Mouse (Mus musculus) frontal cortex, postnatal 36 days (tissue): ENCODE data around the gene Kdm7a.
A peak's percentile ranks its signal among the peaks of the same experiment; 100 is the strongest.

ENCODE experiments used
- DNase-seq, 2 experiments: peaks; one replicate each; pipeline ENCODE4 v3.0.0; 2022; ENCODE audit warnings: low spot score in 2 of 2

Gene Kdm7a

GRCm38 (mm10) chr6:39205650-39206580 lies 674 bp downstream of the Kdm7a start:
- peak in 1 of 2 experiments; percentile 24 for DNase-seq

GRCm38 (mm10) chr6:39205064-39205649 lies 1.4 kb downstream of the Kdm7a start:
- peak; percentile 48 to 54 for DNase-seq

GRCm38 (mm10) chr6:39204444-39204843 lies 2.1 kb downstream of the Kdm7a start:
- DNase-seq = no peak

- DNase-seq = no peak
These were observed 3.4 kb downstream of the Kdm7a start for GRCm38 (mm10) chr6:39203236-39203635.

GRCm38 (mm10) chr6:39193006-39193405 lies 13.6 kb downstream of the Kdm7a start:
- DNase-seq = no peak

- DNase-seq = no peak
These were observed 15.1 kb downstream of the Kdm7a start for GRCm38 (mm10) chr6:39191518-39191917.

- no peak for DNase-seq
These were observed 19.4 kb downstream of the Kdm7a start for GRCm38 (mm10) chr6:39187227-39187626.

- DNase-seq = no peak
These were observed 37.5 kb downstream of the Kdm7a start for GRCm38 (mm10) chr6:39169089-39169488.

GRCm38 (mm10) chr6:39164891-39165290 lies 41.7 kb downstream of the Kdm7a start:
- DNase-seq = no peak

- no peak for DNase-seq
These were observed 44.6 kb downstream of the Kdm7a start for GRCm38 (mm10) chr6:39161975-39162374.

- peak in 1 of 2 experiments; percentile 13 for DNase-seq
These were observed 60.5 kb downstream of the Kdm7a start for GRCm38 (mm10) chr6:39146041-39146440.

- DNase-seq = no peak
These were observed 74.0 kb downstream of the Kdm7a start for GRCm38 (mm10) chr6:39132556-39132955.

GRCm38 (mm10) chr6:39131480-39131879 lies 75.1 kb downstream of the Kdm7a start:
- DNase-seq = no peak

GRCm38 (mm10) chr6:39124719-39125118 lies 81.9 kb downstream of the Kdm7a start:
- DNase-seq = no peak

- DNase-seq = no peak
These were observed 85.9 kb downstream of the Kdm7a start for GRCm38 (mm10) chr6:39120685-39121084.

- DNase-seq = no peak
These were observed 88.1 kb downstream of the Kdm7a start for GRCm38 (mm10) chr6:39118456-39118881.

- DNase-seq = peak; percentile 28 to 39
These were observed 88.8 kb downstream of the Kdm7a start, which contains the start of gene Parp12 for GRCm38 (mm10) chr6:39117584-39118455. TSS of gene Parp12 (minus strand) at chr6:39118349.

- DNase-seq = no peak
These were observed 91.2 kb downstream of the Kdm7a start for GRCm38 (mm10) chr6:39115438-39115837.

- DNase-seq = no peak
These were observed 93.4 kb downstream of the Kdm7a start for GRCm38 (mm10) chr6:39113141-39113540.

- DNase-seq = no peak
These were observed 93.9 kb downstream of the Kdm7a start for GRCm38 (mm10) chr6:39112701-39113100.

GRCm38 (mm10) chr6:39106812-39107211 lies 99.8 kb downstream of the Kdm7a start:
- no peak for DNase-seq

- DNase-seq = no peak
These were observed 102.0 kb downstream of the Kdm7a start for GRCm38 (mm10) chr6:39104631-39105030.
